Mouse (Mus musculus) cortical plate, adult 2 months (tissue): Measurements from ENCODE around the gene Acvr1.

Experiments
- CTCF ChIP-seq: fragments of 200-500 bp; IDR thresholded peaks from 2 replicates; pipeline ENCODE4 v1.5.1; 2011; ENCODE audit warnings: mild to moderate bottlenecking, control low read depth, low read length; ENCODE audit not compliant: insufficient read depth; ENCODE audit errors: extremely low read depth
- POLR2A ChIP-seq: fragments of 200-500 bp; IDR thresholded peaks from 2 replicates; pipeline ENCODE4 v1.6.1; 2011; ENCODE audit warnings: mild to moderate bottlenecking, low read length, control low read depth; ENCODE audit not compliant: insufficient read depth; ENCODE audit errors: extremely low read depth

- TF ChIP-seq POLR2A = no peak
- TF ChIP-seq CTCF = no peak
These were observed 112.7 kb downstream of the Acvr1 start for GRCm38 (mm10) chr2:58454095-58454865.
